Mouse (Mus musculus) kidney, embryonic 15.5 days (tissue): ENCODE results near the gene Itgb1. TPM values are rescaled to one million over a fixed set of nuclear protein-coding genes. Genes with fewer than 3 reads are reported as not detected.

Experiments
- ATAC-seq: fragments of 200-750 bp; cut with Nextera tagmentation; replicated peaks from 2 replicates; pipeline ENCODE4 v1.8.0; 2017; ENCODE audit warnings: moderate TSS enrichment; ENCODE audit not compliant: low FRiP score
- H3K27ac ChIP-seq: fragments of 300-500 bp; sonication (generic); 2 replicates; pipeline ENCODE4 v1.5.1; 2015; ENCODE audit warnings: mild to moderate bottlenecking, inconsistent platforms
- H3K27me3 ChIP-seq: fragments of 300-500 bp; sonication (generic); 2 replicates; pipeline ENCODE4 v1.6.1; 2015; ENCODE audit warnings: inconsistent platforms
- H3K36me3 ChIP-seq: fragments of 300-500 bp; sonication (generic); 2 replicates; pipeline ENCODE4 v1.6.1; 2015; ENCODE audit warnings: inconsistent platforms
- H3K4me1 ChIP-seq: fragments of 300-500 bp; sonication (generic); 2 replicates; pipeline ENCODE4 v1.6.1; 2015; ENCODE audit warnings: inconsistent platforms
- H3K4me2 ChIP-seq: fragments of 300-500 bp; sonication (generic); 2 replicates; pipeline ENCODE4 v1.6.1; 2015; ENCODE audit warnings: moderate library complexity, mild to moderate bottlenecking, inconsistent platforms
- H3K4me3 ChIP-seq: fragments of 300-500 bp; sonication (generic); replicated peaks from 2 replicates; pipeline ENCODE4 v1.5.1; 2015; ENCODE audit warnings: mild to moderate bottlenecking, inconsistent platforms
- H3K9ac ChIP-seq: fragments of 300-500 bp; sonication (generic); 2 replicates; pipeline ENCODE4 v1.6.1; 2015; ENCODE audit warnings: mild to moderate bottlenecking, inconsistent platforms
- H3K9me3 ChIP-seq: fragments of 300-500 bp; sonication (generic); replicated peaks from 2 replicates; pipeline ENCODE4 v1.6.1; 2016; ENCODE audit warnings: inconsistent platforms
- WGBS: fragments of 180-500 bp; shearing (Covaris S2); methylation state at CpG from one replicate; pipeline ENCODE4 v1.1.7; 2015; ENCODE audit warnings: mixed read lengths; 5-methylcytosine and 5-hydroxymethylcytosine counted together
- polyA plus RNA-seq: library from polyadenylated mRNA; unstranded; fragments of >200 nt; fragmentation: Nextera tagmentation; extraction: Ambion mirVana; gene quantifications from 2 replicates; pipeline ENCODE4 v1.2.1, GENCODE M21; 2015

Itgb1 gene
- 288 and 292 TPM in 2 replicates for polyA plus RNA-seq

- no peaks in the 10 kb centered on the region for H3K27me3 ChIP-seq
- peak within 1 kb of the TSS; percentile 100 for H3K27ac ChIP-seq
- H3K4me3 ChIP-seq: peak within 1 kb of the TSS; percentile 93
- peak; percentile 95 for ATAC-seq
- H3K9me3 ChIP-seq: no peaks in the 10 kb centered on the region
- no peaks in the 10 kb centered on the region for H3K36me3 ChIP-seq
- under 1% methylated on average over 93 of the region's 113 CpGs for WGBS
- peaks cover 19% of the 10 kb centered on the region for H3K4me1 ChIP-seq
- peak within 1 kb of the TSS; percentile 63 for H3K4me2 ChIP-seq
- peak within 1 kb of the TSS; percentile 98 for H3K9ac ChIP-seq
Measured at GRCm38 (mm10) chr8:128685507-128686428, at the start of gene Itgb1. Gene Itgb1 (plus strand): TSS chr8:128685654.

DNA sequence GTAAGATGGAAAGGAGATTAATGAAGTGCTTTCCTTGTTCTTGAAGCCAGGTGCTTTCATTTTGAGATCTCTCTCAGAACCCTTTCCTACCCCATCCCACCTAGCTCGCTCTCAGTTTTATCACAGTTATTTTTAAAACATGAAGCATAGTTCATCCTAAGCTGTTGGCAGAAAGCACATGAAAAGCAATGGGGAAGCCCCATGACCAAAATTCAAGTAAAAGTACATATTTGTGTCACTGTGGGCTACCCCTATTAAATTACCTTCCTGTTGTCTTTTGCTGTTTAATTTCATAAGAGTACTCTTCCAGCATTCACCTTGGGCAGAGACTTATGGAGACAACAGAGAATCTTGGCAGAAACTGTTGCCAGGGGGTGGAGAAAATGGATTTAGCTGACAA lies 42.4 kb upstream of the Itgb1 start:
- no peak for ATAC-seq
- no peaks in the 10 kb centered on the region for H3K4me1 ChIP-seq
- H3K27me3 ChIP-seq: no peaks in the 10 kb centered on the region
- 92% methylated on average over 1 of the region's 1 CpGs for WGBS
- H3K27ac ChIP-seq: no peak overlapping the region
- no peaks in the 10 kb centered on the region for H3K9me3 ChIP-seq
- H3K4me3 ChIP-seq: no peak overlapping the region
- no peak overlapping the region for H3K9ac ChIP-seq
- no peaks in the 10 kb centered on the region for H3K36me3 ChIP-seq
- H3K4me2 ChIP-seq: no peak overlapping the region

- no peak overlapping the region for H3K27ac ChIP-seq
- no peaks in the 10 kb centered on the region for H3K36me3 ChIP-seq
- no peaks in the 10 kb centered on the region for H3K4me1 ChIP-seq
- no peaks in the 10 kb centered on the region for H3K27me3 ChIP-seq
- no peak overlapping the region for H3K4me3 ChIP-seq
- no peak overlapping the region for H3K9ac ChIP-seq
- no peaks in the 10 kb centered on the region for H3K9me3 ChIP-seq
- ATAC-seq: no peak
- no peak overlapping the region for H3K4me2 ChIP-seq
Measured at GRCm38 (mm10) chr8:128645452-128645851, 40.0 kb upstream of the Itgb1 start.

- H3K27ac ChIP-seq: no peak overlapping the region
- no peaks in the 10 kb centered on the region for H3K36me3 ChIP-seq
- H3K4me1 ChIP-seq: no peaks in the 10 kb centered on the region
- no peak overlapping the region for H3K4me2 ChIP-seq
- no peak for ATAC-seq
- 73% methylated on average over 5 of the region's 5 CpGs for WGBS
- no peaks in the 10 kb centered on the region for H3K27me3 ChIP-seq
- no peak overlapping the region for H3K4me3 ChIP-seq
- no peak overlapping the region for H3K9ac ChIP-seq
- H3K9me3 ChIP-seq: no peaks in the 10 kb centered on the region
Measured at GRCm38 (mm10) chr8:128646456-128646855, 39.0 kb upstream of the Itgb1 start.

DNA sequence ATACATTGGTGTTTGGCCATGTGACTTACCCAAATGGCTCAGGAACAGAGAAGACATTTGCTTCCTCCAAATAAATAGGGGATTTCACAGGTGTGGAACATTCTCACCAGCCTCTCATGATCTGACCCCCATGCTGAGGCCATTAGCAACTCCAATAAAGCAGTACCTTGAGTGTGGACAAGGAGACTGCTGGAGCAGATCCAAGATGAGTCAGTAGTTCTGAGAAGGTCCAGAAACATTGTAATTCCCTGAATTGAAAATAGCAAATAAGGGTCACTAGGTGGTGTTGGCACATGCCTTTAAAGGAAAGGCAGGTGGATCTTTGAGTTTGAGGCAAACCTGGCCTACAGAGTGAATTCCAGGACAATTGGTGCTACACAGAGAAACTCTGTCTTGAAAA lies 37.4 kb upstream of the Itgb1 start:
- ATAC-seq: no peak
- Histone ChIP-seq H3K9me3 (no peaks in the 10 kb centered on the region), H3K27ac (no peak overlapping the region), H3K4me2 (no peak overlapping the region), H3K36me3 (no peaks in the 10 kb centered on the region), H3K9ac (no peak overlapping the region), H3K4me1 (no peaks in the 10 kb centered on the region), H3K4me3 (no peak overlapping the region), H3K27me3 (no peaks in the 10 kb centered on the region)

DNA sequence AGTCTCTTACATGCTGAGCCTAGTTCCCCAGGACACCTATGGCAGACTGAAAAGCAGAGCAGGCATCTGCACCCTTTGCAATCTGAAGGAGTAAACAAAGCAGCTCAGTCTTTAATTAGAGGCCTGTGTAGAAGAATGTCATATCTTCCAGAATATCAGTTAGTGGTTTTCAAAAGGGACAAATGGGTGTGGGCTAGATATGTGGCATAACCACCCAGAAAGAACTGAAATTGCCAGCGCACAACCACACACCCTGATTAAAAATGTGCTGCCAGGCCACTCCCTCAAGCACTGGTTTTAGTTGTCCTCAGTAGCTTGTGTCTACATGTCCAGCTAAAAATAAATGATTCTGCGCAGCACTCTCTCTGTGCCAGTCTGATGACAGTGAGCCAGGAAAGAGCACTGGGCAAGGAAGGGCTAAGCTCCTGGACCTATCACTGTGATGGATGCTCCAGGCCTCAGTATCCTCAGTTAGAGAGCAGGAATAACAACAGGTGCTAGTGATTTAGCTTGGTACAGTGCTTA lies 35.1 kb upstream of the Itgb1 start:
- Histone ChIP-seq H3K9ac (no peak overlapping the region), H3K27me3 (no peaks in the 10 kb centered on the region), H3K4me3 (no peak overlapping the region), H3K9me3 (no peaks in the 10 kb centered on the region), H3K27ac (no peak overlapping the region), H3K4me2 (no peak overlapping the region), H3K4me1 (peaks cover 22% of the 10 kb centered on the region), H3K36me3 (no peaks in the 10 kb centered on the region)
- ATAC-seq: no peak
- 89% methylated on average over 2 of the region's 2 CpGs for WGBS

- Histone ChIP-seq H3K27ac (no peak overlapping the region), H3K4me2 (no peak overlapping the region), H3K4me3 (no peak overlapping the region), H3K27me3 (no peaks in the 10 kb centered on the region), H3K4me1 (peaks cover 24% of the 10 kb centered on the region), H3K9me3 (no peaks in the 10 kb centered on the region), H3K9ac (no peak overlapping the region), H3K36me3 (no peaks in the 10 kb centered on the region)
- 48% methylated on average over 6 of the region's 6 CpGs for WGBS
- no peak for ATAC-seq
Measured at GRCm38 (mm10) chr8:128652399-128653109, 32.9 kb upstream of the Itgb1 start.

- WGBS: 36% methylated on average over 5 of the region's 5 CpGs
Measured at GRCm38 (mm10) chr8:128653642-128654364, 31.7 kb upstream of the Itgb1 start.

DNA sequence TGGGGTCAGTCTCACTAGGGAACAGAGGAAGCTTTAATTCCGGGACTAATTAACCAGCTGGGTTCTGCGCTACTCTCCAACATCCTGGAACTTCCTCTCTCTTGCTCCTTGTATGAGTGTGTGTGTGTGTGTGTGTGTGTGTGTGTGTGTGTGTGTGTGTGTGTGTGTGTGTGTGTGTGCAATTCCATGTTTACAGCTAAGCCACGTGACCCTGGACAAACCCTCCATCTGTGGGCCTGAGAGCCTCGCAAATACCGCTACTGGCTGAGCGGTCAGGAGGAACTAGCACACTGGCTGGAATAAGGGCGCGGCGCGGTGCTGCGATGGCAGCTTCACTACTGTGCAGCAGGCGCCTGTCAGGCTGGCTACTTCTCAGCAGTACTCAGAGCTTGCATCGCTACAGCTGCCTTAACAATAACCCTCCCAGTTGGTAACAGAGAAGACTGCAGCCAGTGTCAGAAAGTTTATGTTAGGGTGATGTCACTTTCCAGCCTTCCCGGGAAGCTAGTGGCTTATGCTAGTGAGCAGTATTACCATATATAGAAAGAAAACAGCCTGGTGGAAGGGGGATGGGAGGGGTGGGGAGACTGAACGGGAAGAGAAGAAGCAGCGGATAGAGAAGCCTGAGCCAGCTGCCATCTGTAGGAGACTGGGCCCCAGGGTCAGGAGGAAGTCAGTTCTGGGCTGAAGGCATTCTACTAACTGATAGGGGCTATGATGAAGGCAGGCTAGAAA lies 30.9 kb upstream of the Itgb1 start:
- WGBS: under 1% methylated on average over 16 of the region's 16 CpGs
- peak; percentile 94 for ATAC-seq
- Histone ChIP-seq H3K4me3 (peak overlapping the region; percentile 33), H3K36me3 (no peaks in the 10 kb centered on the region), H3K9ac (peak overlapping the region; percentile 31; the same call in 1 of the 2 replicates), H3K9me3 (no peaks in the 10 kb centered on the region), H3K4me1 (peaks cover 24% of the 10 kb centered on the region), H3K27me3 (no peaks in the 10 kb centered on the region), H3K4me2 (peak overlapping the region; percentile 64), H3K27ac (peak overlapping the region; percentile 97)

More at GRCm38 (mm10) chr8:128653642-128654364, 31.7 kb upstream of the Itgb1 start:
- Histone ChIP-seq H3K27me3 (no peaks in the 10 kb centered on the region), H3K4me1 (peaks cover 24% of the 10 kb centered on the region), H3K9ac (no peak overlapping the region), H3K27ac (peak overlapping the region; percentile 97), H3K36me3 (no peaks in the 10 kb centered on the region), H3K9me3 (no peaks in the 10 kb centered on the region), H3K4me3 (no peak overlapping the region; the same call in 1 of the 2 replicates), H3K4me2 (peak overlapping the region; percentile 64)
- 0 out of 2 replicates have a peak, but pooled peaks have one; percentile 3 for ATAC-seq

DNA sequence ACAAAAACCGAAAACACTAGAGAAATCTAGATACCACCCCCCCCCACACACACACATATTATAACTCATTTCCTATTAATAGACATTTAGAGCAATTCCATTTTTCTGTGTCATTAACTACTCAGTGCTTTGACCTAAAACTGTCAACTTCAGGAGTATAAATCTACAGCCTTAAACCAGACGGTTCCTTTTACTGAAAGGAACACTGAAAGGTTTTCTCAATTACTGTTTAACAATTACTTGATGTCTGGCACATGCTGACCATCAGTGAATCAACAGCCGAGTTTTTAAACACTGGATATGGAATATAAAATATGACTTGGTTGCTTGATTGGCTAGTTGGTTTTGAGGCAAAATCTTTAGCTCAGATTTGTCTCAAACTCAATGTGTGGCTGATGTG lies 23.3 kb upstream of the Itgb1 start:
- H3K4me2 ChIP-seq: no peak overlapping the region
- H3K4me1 ChIP-seq: peaks cover 17% of the 10 kb centered on the region
- no peak overlapping the region for H3K4me3 ChIP-seq
- H3K27me3 ChIP-seq: no peaks in the 10 kb centered on the region
- 24% methylated on average over 3 of the region's 3 CpGs for WGBS
- H3K9me3 ChIP-seq: no peaks in the 10 kb centered on the region
- H3K9ac ChIP-seq: no peak overlapping the region
- 0 out of 2 replicates have a peak overlapping the region, but pooled peaks have one; percentile 63 for H3K27ac ChIP-seq
- no peaks in the 10 kb centered on the region for H3K36me3 ChIP-seq
- ATAC-seq: no peak

GRCm38 (mm10) chr8:128662696-128663095 lies 22.8 kb upstream of the Itgb1 start:
- ATAC-seq: no peak
- peaks cover 19% of the 10 kb centered on the region for H3K4me1 ChIP-seq
- 72% methylated on average over 2 of the region's 2 CpGs for WGBS
- peak overlapping the region; percentile 63 for H3K27ac ChIP-seq
- no peaks in the 10 kb centered on the region for H3K9me3 ChIP-seq
- H3K36me3 ChIP-seq: no peaks in the 10 kb centered on the region
- H3K9ac ChIP-seq: no peak overlapping the region
- no peaks in the 10 kb centered on the region for H3K27me3 ChIP-seq
- H3K4me3 ChIP-seq: no peak overlapping the region
- H3K4me2 ChIP-seq: no peak overlapping the region
